Mouse (Mus musculus) lung, embryonic 16.5 days (tissue): ENCODE data around the gene 1500011B03Rik. TPM values are rescaled to one million over a fixed set of nuclear protein-coding genes. Genes with fewer than 3 reads are reported as not detected.

Experiments
- ATAC-seq: fragments of 200-750 bp; cut with Nextera tagmentation; 2 replicates; pipeline ENCODE4 v1.8.0; 2017; ENCODE audit warnings: low read depth, mild to moderate bottlenecking, moderate library complexity
- H3K27ac ChIP-seq: fragments of 300-500 bp; sonication (generic); 2 replicates; pipeline ENCODE4 v1.5.1; 2014; ENCODE audit warnings: mild to moderate bottlenecking, control low read depth, low read length
- H3K27me3 ChIP-seq: fragments of 300-500 bp; sonication (generic); 2 replicates; pipeline ENCODE4 v1.6.1; 2014; ENCODE audit warnings: low read depth, low read length, mixed read lengths; ENCODE audit not compliant: control insufficient read depth, insufficient read depth
- H3K36me3 ChIP-seq: fragments of 300-500 bp; sonication (generic); 2 replicates; pipeline ENCODE4 v1.6.1; 2014; ENCODE audit warnings: low read length; ENCODE audit not compliant: control insufficient read depth, insufficient read depth
- H3K4me1 ChIP-seq: fragments of 300-500 bp; sonication (generic); replicated peaks from 2 replicates; pipeline ENCODE4 v1.6.1; 2014; ENCODE audit warnings: low read length, mixed read lengths; ENCODE audit not compliant: control insufficient read depth, insufficient read depth
- H3K4me2 ChIP-seq: fragments of 300-500 bp; sonication (generic); 2 replicates; pipeline ENCODE4 v1.6.1; 2014; ENCODE audit warnings: low read depth, low read length, control low read depth
- H3K4me3 ChIP-seq: fragments of 300-500 bp; sonication (generic); 2 replicates; pipeline ENCODE4 v1.5.1; 2014; ENCODE audit warnings: mild to moderate bottlenecking, low read length, control low read depth
- H3K9ac ChIP-seq: fragments of 300-500 bp; sonication (generic); 2 replicates; pipeline ENCODE4 v1.6.1; 2014; ENCODE audit warnings: low read length, control low read depth
- H3K9me3 ChIP-seq: fragments of 300-500 bp; sonication (generic); 2 replicates; pipeline ENCODE4 v1.6.1; 2016; ENCODE audit warnings: low read length; ENCODE audit not compliant: control insufficient read depth
- WGBS: fragments of 180-500 bp; shearing (Covaris S2); extraction: QIAGEN DNeasy Blood & Tissue Kit; methylation state at CpG from one replicate; pipeline ENCODE4 v1.1.7; 2014; 5-methylcytosine and 5-hydroxymethylcytosine counted together
- polyA plus RNA-seq: library from polyadenylated mRNA; unstranded; fragments of >200 nt; fragmentation: Nextera tagmentation; extraction: Ambion mirVana; gene quantifications from 2 replicates; pipeline ENCODE4 v1.2.1, GENCODE M21; 2015

Gene 1500011B03Rik
- polyA plus RNA-seq, 1 experiment from 2014 or later = 70.6 TPM

GRCm38 (mm10) chr5:114779956-114780489 lies 43.2 kb downstream of the 1500011B03Rik start:
- peaks cover 40% of the 10 kb centered on the region for H3K4me1 ChIP-seq
- H3K27me3 ChIP-seq = no peaks in the 10 kb centered on the region
- H3K36me3 ChIP-seq = no peaks in the 10 kb centered on the region
- H3K27ac ChIP-seq = no peak overlapping the region
- no peak overlapping the region for H3K4me2 ChIP-seq
- H3K9me3 ChIP-seq = no peaks in the 10 kb centered on the region
- no peak overlapping the region for H3K9ac ChIP-seq
- 55% methylated on average over 7 of the region's 7 CpGs for WGBS
- no peak for ATAC-seq
- no peak overlapping the region for H3K4me3 ChIP-seq

DNA sequence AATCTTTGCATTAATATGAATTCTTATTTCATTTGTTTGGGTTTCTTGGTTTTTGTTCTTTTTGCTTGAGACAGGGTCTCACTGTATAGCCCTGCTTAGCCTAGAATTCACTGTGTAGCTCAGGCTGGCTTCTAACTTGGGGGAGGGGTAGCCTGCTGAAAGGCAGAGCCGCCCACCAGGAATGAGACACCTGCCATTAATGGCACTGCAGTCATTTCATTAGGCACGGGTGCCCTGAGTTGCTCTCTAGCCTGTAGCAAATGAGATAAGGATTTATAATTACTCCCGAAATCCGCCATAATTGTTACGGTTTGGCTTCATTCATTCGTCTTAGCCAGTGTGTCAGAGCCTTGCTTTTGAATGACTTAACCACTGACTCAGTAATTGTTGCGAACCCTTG lies 47.1 kb downstream of the 1500011B03Rik start:
- no peaks in the 10 kb centered on the region for H3K36me3 ChIP-seq
- no peaks in the 10 kb centered on the region for H3K9me3 ChIP-seq
- peaks cover 21% of the 10 kb centered on the region for H3K4me1 ChIP-seq
- peak overlapping the region; percentile 70 for H3K4me2 ChIP-seq
- ATAC-seq = no peak
- WGBS = 74% methylated on average over 7 of the region's 7 CpGs
- H3K9ac ChIP-seq = peak overlapping the region; percentile 89
- H3K27me3 ChIP-seq = no peaks in the 10 kb centered on the region
- no peak overlapping the region for H3K27ac ChIP-seq
- peak overlapping the region; percentile 74 for H3K4me3 ChIP-seq

GRCm38 (mm10) chr5:114775056-114775979 lies 48.0 kb downstream of the 1500011B03Rik start, which contains the start of gene Git2:
Gene Git2, minus strand, starts transcription at chr5:114775517.
- Histone ChIP-seq H3K4me1 (peaks cover 24% of the 10 kb centered on the region), H3K36me3 (no peaks in the 10 kb centered on the region), H3K9me3 (no peaks in the 10 kb centered on the region), H3K27ac (peak within 1 kb of the TSS; percentile 86), H3K9ac (peak within 1 kb of the TSS; percentile 89), H3K4me3 (peak within 1 kb of the TSS; percentile 74), H3K4me2 (peak within 1 kb of the TSS; percentile 70), H3K27me3 (no peaks in the 10 kb centered on the region)
- WGBS = 1% methylated on average over 51 of the region's 63 CpGs
- no peak for ATAC-seq

DNA sequence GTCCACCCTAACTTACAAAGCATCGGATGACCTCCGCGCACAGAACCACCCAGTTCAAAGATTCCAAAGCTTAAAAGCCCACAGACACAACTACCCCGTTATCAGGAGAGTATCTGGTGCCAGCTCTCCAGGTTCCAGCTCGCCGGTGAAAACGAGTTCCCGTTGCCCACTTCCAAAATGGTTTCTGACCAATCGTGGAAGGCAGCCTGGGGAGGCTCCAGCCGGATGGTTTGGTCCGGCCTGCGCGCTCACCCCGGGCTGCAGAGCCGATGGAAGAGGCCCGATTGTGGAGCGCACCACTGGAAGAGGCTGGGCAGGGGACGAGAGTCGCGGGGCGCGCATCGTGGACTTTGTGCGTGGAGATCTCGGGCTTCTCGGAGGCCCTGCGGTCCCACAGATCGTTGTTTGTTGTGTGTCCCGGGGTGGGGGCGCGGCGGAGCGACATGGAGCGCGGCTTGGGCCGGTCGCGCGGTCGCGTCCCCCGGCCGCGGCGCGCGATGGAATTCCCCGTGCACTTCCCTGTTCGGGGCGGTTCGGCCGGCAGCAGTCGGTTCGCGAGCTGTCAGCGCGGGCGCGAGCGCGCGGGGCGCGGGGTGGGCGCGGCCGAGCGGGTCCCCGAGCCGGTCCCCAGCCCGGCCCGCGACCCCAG lies 48.7 kb downstream of the 1500011B03Rik start, which contains the start of gene Ankrd13a:
TSS of gene Ankrd13a (plus strand) at position 275 of the 649 bp plus-strand sequence.
- Histone ChIP-seq H3K9me3 (no peaks in the 10 kb centered on the region), H3K27ac (peak within 1 kb of the TSS; percentile 86), H3K27me3 (no peaks in the 10 kb centered on the region), H3K4me2 (peak within 1 kb of the TSS; percentile 70), H3K36me3 (no peaks in the 10 kb centered on the region), H3K9ac (peak within 1 kb of the TSS; percentile 89), H3K4me3 (peak within 1 kb of the TSS; percentile 74), H3K4me1 (peaks cover 24% of the 10 kb centered on the region)
- ATAC-seq = peak; percentile 86
- WGBS = under 1% methylated on average over 41 of the region's 73 CpGs

- 2% methylated on average over 11 of the region's 11 CpGs for WGBS
- H3K36me3 ChIP-seq = no peaks in the 10 kb centered on the region
- no peak for ATAC-seq
- H3K9ac ChIP-seq = peak overlapping the region; percentile 89
- H3K4me3 ChIP-seq = peak overlapping the region; percentile 74
- H3K27ac ChIP-seq = peak overlapping the region; percentile 86
- no peaks in the 10 kb centered on the region for H3K27me3 ChIP-seq
- H3K9me3 ChIP-seq = no peaks in the 10 kb centered on the region
- H3K4me1 ChIP-seq = peaks cover 24% of the 10 kb centered on the region
- peak overlapping the region; percentile 70 for H3K4me2 ChIP-seq
Observed at GRCm38 (mm10) chr5:114773780-114774179, 49.5 kb downstream of the 1500011B03Rik start.

GRCm38 (mm10) chr5:114773211-114773710 lies 50.0 kb downstream of the 1500011B03Rik start:
- Histone ChIP-seq H3K4me1 (peaks cover 20% of the 10 kb centered on the region), H3K4me3 (peak overlapping the region; percentile 74), H3K4me2 (peak overlapping the region; percentile 70), H3K9ac (peak overlapping the region; percentile 92), H3K36me3 (no peaks in the 10 kb centered on the region), H3K9me3 (no peaks in the 10 kb centered on the region), H3K27ac (peak overlapping the region; percentile 86), H3K27me3 (no peaks in the 10 kb centered on the region)
- ATAC-seq = peak; percentile 89
- 0% methylated on average over 43 of the region's 52 CpGs for WGBS

DNA sequence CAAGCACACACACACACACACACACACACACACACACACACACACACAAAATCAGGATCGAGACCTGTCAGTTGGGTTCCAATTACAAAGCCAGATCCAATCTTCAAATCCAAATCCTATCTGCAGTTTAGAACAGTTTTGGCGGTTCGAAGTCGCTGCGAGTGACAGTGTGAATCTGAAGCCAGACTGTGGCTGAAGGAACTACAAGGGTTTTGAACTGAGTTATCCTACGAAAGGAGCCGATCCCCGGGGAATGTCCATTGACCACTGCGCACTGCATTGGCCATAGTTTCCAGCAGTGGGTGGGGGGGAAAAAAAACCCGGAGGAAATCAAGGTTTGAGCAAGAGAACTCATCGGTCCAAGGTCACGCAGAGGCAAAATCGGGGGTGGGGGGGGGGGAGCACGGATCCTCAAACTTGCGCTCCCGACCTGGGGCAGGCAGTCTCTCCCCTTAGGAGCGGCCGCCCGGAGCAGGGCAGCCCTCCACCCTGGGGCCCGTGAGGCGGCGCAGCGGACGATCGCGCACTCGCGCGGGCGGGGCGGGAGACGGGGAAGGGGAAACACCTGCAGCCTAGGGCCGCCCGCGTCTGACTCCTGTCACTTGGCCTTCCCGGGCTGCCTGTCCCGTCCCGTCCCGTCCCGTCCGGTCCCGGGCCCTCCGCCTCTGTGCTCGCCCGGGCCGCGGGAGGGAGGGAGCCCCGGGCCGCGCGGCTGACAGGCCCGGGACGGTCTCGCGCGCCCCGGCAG lies 50.6 kb downstream of the 1500011B03Rik start:
- ATAC-seq = peak; percentile 63
- H3K27me3 ChIP-seq = no peaks in the 10 kb centered on the region
- under 1% methylated on average over 22 of the region's 57 CpGs for WGBS

GRCm38 (mm10) chr5:114771796-114772195 lies 51.5 kb downstream of the 1500011B03Rik start:
- Histone ChIP-seq H3K9ac (peak overlapping the region; percentile 92), H3K4me1 (peaks cover 20% of the 10 kb centered on the region), H3K4me3 (peak overlapping the region; percentile 74), H3K27ac (peak overlapping the region; percentile 36; the same call in 1 of the 2 replicates), H3K9me3 (no peaks in the 10 kb centered on the region), H3K27me3 (no peaks in the 10 kb centered on the region), H3K4me2 (peak overlapping the region; percentile 70), H3K36me3 (no peaks in the 10 kb centered on the region; the same call in 1 of the 2 replicates)
- 66% methylated on average over 8 of the region's 8 CpGs for WGBS
- no peak for ATAC-seq

More for the DNA sequence above, 50.6 kb downstream of the 1500011B03Rik start:
- H3K4me2 ChIP-seq = peak overlapping the region; percentile 70
- H3K9me3 ChIP-seq = no peaks in the 10 kb centered on the region
- peak overlapping the region; percentile 81 for H3K27ac ChIP-seq
- H3K4me1 ChIP-seq = peaks cover 20% of the 10 kb centered on the region
- peak overlapping the region; percentile 74 for H3K4me3 ChIP-seq
- H3K9ac ChIP-seq = peak overlapping the region; percentile 92
- H3K36me3 ChIP-seq = no peaks in the 10 kb centered on the region
